Mouse (Mus musculus) frontal cortex, adult 2 months (tissue): ENCODE measurements around the gene Copa. TPM values are rescaled to one million over a fixed set of nuclear protein-coding genes. Genes with fewer than 3 reads are reported as not detected.
A peak's percentile ranks its signal among the peaks of the same experiment; 100 is the strongest.

ENCODE experiments used
- DNase-seq, 2 experiments: peaks; one replicate each; pipeline ENCODE4 v3.0.0; 2022; ENCODE audit warnings: low spot score in 1 of 2; ENCODE audit errors: extremely low spot score in 1 of 2
- polyA plus RNA-seq: library from polyadenylated mRNA; depleted of rRNA; stranded (reverse); fragments of >200 nt; gene quantifications from 2 replicates; pipeline ENCODE4 v1.2.3, GENCODE M21; 2012; rRNA removed

Copa gene
- 114 and 122 TPM in 2 replicates for polyA plus RNA-seq

- DNase-seq = peak; percentile 89 to 97
Measured at GRCm38 (mm10) chr1:172082101-172082898, at the start of gene Copa, which contains the start of gene Ncstn. Gene Copa (plus strand): TSS chr1:172082529. Gene Ncstn (minus strand): TSS chr1:172082795.

- DNase-seq = peak in 1 of 2 experiments; percentile 42
Measured at GRCm38 (mm10) chr1:172046410-172046809, 35.9 kb upstream of the Copa start.

GRCm38 (mm10) chr1:172046938-172047337 is 35.4 kb upstream of the Copa start:
- peak in 1 of 2 experiments; percentile 81 for DNase-seq

- no peak for DNase-seq
Measured at GRCm38 (mm10) chr1:172048241-172048734, 34.0 kb upstream of the Copa start.

GRCm38 (mm10) chr1:172049131-172049782 is 33.1 kb upstream of the Copa start:
- DNase-seq = no peak

GRCm38 (mm10) chr1:172052766-172053279 is 29.5 kb upstream of the Copa start:
- DNase-seq = no peak

GRCm38 (mm10) chr1:172053541-172054440 is 28.5 kb upstream of the Copa start:
- peak in 1 of 2 experiments; percentile 26 for DNase-seq

- DNase-seq = peak in 1 of 2 experiments; percentile 70
Measured at GRCm38 (mm10) chr1:172056251-172056650, 26.1 kb upstream of the Copa start.

GRCm38 (mm10) chr1:172057491-172057921 is 24.8 kb upstream of the Copa start, which contains the start of gene Nhlh1:
Gene Nhlh1 (minus strand): TSS chr1:172057573.
- DNase-seq = peak in 1 of 2 experiments; percentile 33

GRCm38 (mm10) chr1:172058321-172058720 is 24.0 kb upstream of the Copa start:
- DNase-seq = no peak

- no peak for DNase-seq
Measured at GRCm38 (mm10) chr1:172058874-172059273, 23.5 kb upstream of the Copa start.

GRCm38 (mm10) chr1:172060659-172061058 is 21.7 kb upstream of the Copa start:
- no peak for DNase-seq

GRCm38 (mm10) chr1:172061217-172061616 is 21.1 kb upstream of the Copa start:
- no peak for DNase-seq

- DNase-seq = no peak
Measured at GRCm38 (mm10) chr1:172062101-172062500, 20.2 kb upstream of the Copa start.

- no peak for DNase-seq
Measured at GRCm38 (mm10) chr1:172063291-172064023, 18.9 kb upstream of the Copa start.

GRCm38 (mm10) chr1:172064613-172065141 is 17.7 kb upstream of the Copa start:
- peak in 1 of 2 experiments; percentile 21 for DNase-seq

- DNase-seq = no peak
Measured at GRCm38 (mm10) chr1:172070227-172070626, 12.1 kb upstream of the Copa start.

- DNase-seq = no peak
Measured at GRCm38 (mm10) chr1:172071556-172071955, 10.8 kb upstream of the Copa start.

GRCm38 (mm10) chr1:172072604-172073003 is 9.7 kb upstream of the Copa start:
- no peak for DNase-seq
